Mouse (Mus musculus): ENCODE measurements around the gene P4ha1. TPM values are rescaled to one million over a fixed set of nuclear protein-coding genes. Genes with fewer than 3 reads are reported as not detected.

The P4ha1 gene
- total RNA-seq (2023): 37.7 TPM

GRCm38 (mm10) chr10:59323100-59323487 is at the start of gene P4ha1:
P4ha1 (plus strand) TSS chr10:59323296.

GRCm38 (mm10) chr10:59395461-59395860 is 72.4 kb downstream of the P4ha1 start, which contains the start of gene Gm10273:
Gm10273 (plus strand) TSS chr10:59395632.

GRCm38 (mm10) chr10:59402899-59403792 is 80.0 kb downstream of the P4ha1 start, which contains the start of gene Pla2g12b:
Pla2g12b (plus strand) TSS chr10:59403660.

Other genes starting within 250 kb of the P4ha1 start
- 1.5 TPM for gene Sept10, start 101.4 kb upstream of the P4ha1 start, total RNA-seq (2023)
- gene Sowahc, start 101.3 kb upstream of the P4ha1 start, total RNA-seq (2023): 2.2 TPM
- gene Gm10273, start 72.3 kb downstream of the P4ha1 start, total RNA-seq (2023): 9.1 TPM
- not detected for gene Pla2g12b, start 80.4 kb downstream of the P4ha1 start, total RNA-seq (2023)
- 0.21 TPM for gene Oit3, start 118.5 kb downstream of the P4ha1 start, total RNA-seq (2023)